Mouse (Mus musculus): ENCODE data around the gene Clcnka.

GRCm38 (mm10) chr4:141415924-141416323, 17.4 kb upstream of the Clcnka start, which contains the start of gene Clcnkb:
- TF ChIP-seq POLR2A (IDR thresholded peaks at IDR 0.05; ENCODE audit: low read depth, low read length), result no peak
- TF ChIP-seq CTCF (IDR thresholded peaks at IDR 0.05; ENCODE audit: extremely low read depth, insufficient read length, insufficient replicate concordance, low read depth, low read length), result no peak
